Mouse (Mus musculus) MEL (cell line): ENCODE measurements around the gene Cenpn. TPM values are rescaled to one million over a fixed set of nuclear protein-coding genes. Genes with fewer than 3 reads are reported as not detected.

Experiments
- DNase-seq: peaks from one replicate; pipeline ENCODE4 v3.0.0; 2011; ENCODE audit warnings: low read depth, low spot score
- H3K27ac ChIP-seq: 2 replicates; pipeline ENCODE4 v1.5.1; 2012; ENCODE audit warnings: low read depth, mild to moderate bottlenecking, control low read depth, low read length, moderate library complexity; ENCODE audit not compliant: control insufficient read depth
- H3K27me3 ChIP-seq, 2 experiments: fragments of 150-350 bp in 1 of 2; sonication (generic) in 1 of 2; 2 replicates each; pipeline ENCODE4 v1.6.1; 2012; ENCODE audit warnings: low read length in 2 of 2, mild to moderate bottlenecking in 2 of 2, improper control_type of control experiment in 1 of 2, moderate library complexity in 1 of 2; ENCODE audit not compliant: insufficient read depth in 2 of 2, control insufficient read depth in 1 of 2
- H3K36me3 ChIP-seq, 2 experiments: 2 replicates each; pipeline ENCODE4 v1.6.1; 2012 to 2014; ENCODE audit warnings: low read length in 2 of 2, improper control_type of control experiment in 1 of 2, inconsistent platforms in 1 of 2, mild to moderate bottlenecking in 1 of 2; ENCODE audit not compliant: insufficient read depth in 2 of 2, control insufficient read depth in 1 of 2
- H3K4me1 ChIP-seq, 2 experiments: fragments of 150-350 bp in 1 of 2; sonication (generic) in 1 of 2; 2 replicates each; pipeline ENCODE4 v1.6.1; 2012; ENCODE audit warnings: low read length in 2 of 2, improper control_type of control experiment in 1 of 2, mild to moderate bottlenecking in 1 of 2; ENCODE audit not compliant: insufficient read depth in 2 of 2, control insufficient read depth in 1 of 2
- H3K4me3 ChIP-seq, 2 experiments: fragments of 150-350 bp in 1 of 2; sonication (generic) in 1 of 2; 2 replicates each; pipeline ENCODE4 v1.5.1; 2012; ENCODE audit warnings: low read depth in 2 of 2, low read length in 2 of 2, mild to moderate bottlenecking in 2 of 2, moderate library complexity in 2 of 2, control low read depth in 1 of 2, improper control_type of control experiment in 1 of 2; ENCODE audit not compliant: control insufficient read depth in 1 of 2, insufficient read depth in 1 of 2
- H3K79me2 ChIP-seq: 2 replicates; pipeline ENCODE4 v1.6.1; 2012; ENCODE audit warnings: mild to moderate bottlenecking, low read length, moderate library complexity; ENCODE audit not compliant: control insufficient read depth, poor library complexity, insufficient read depth
- H3K9ac ChIP-seq: 2 replicates; pipeline ENCODE4 v1.6.1; 2012; ENCODE audit warnings: low read depth, mild to moderate bottlenecking, control low read depth, low read length, moderate library complexity; ENCODE audit not compliant: control insufficient read depth, poor library complexity, severe bottlenecking
- H3K9me3 ChIP-seq: fragments of 150-350 bp; sonication (generic); replicated peaks from 2 replicates; pipeline ENCODE4 v1.6.1; 2012; ENCODE audit warnings: mild to moderate bottlenecking, low read length, improper control_type of control experiment, moderate library complexity; ENCODE audit not compliant: insufficient read depth
- CHD1 ChIP-seq: IDR thresholded peaks from 2 replicates; pipeline ENCODE4 v1.6.1; 2012; ENCODE audit warnings: low read depth, mild to moderate bottlenecking, inconsistent platforms, low read length, improper control_type of control experiment
- CHD2 ChIP-seq: IDR thresholded peaks from 2 replicates; pipeline ENCODE4 v1.6.1; 2011; ENCODE audit warnings: low read length, improper control_type of control experiment
- CTCF ChIP-seq, 3 experiments: IDR thresholded peaks in 2 of 3; conservative IDR thresholded peaks in 1 of 3; 2 replicates each; pipeline ENCODE4 v1.5.1; 2011 to 2012; ENCODE audit warnings: low read length in 3 of 3, low read depth in 2 of 3, mild to moderate bottlenecking in 2 of 3, improper control_type of control experiment in 1 of 3, inconsistent platforms in 1 of 3, mixed read lengths in 1 of 3, moderate library complexity in 1 of 3; ENCODE audit not compliant: control insufficient read depth in 1 of 3, insufficient read depth in 1 of 3, poor library complexity in 1 of 3, severe bottlenecking in 1 of 3
- E2F4 ChIP-seq: IDR thresholded peaks from 2 replicates; pipeline ENCODE4 v1.6.1; 2011; ENCODE audit warnings: low read depth, low read length, improper control_type of control experiment, borderline replicate concordance
- ELF1 ChIP-seq: IDR thresholded peaks from 2 replicates; pipeline ENCODE4 v1.6.1; 2014; ENCODE audit warnings: low read depth, mild to moderate bottlenecking, inconsistent platforms, low read length, improper control_type of control experiment, moderate library complexity
- EP300 ChIP-seq, 2 experiments: IDR thresholded peaks; 2 replicates each; pipeline ENCODE4 v1.6.1; 2011; ENCODE audit warnings: improper control_type of control experiment in 2 of 2, low read length in 2 of 2, low read depth in 1 of 2, mild to moderate bottlenecking in 1 of 2
- GABPA ChIP-seq: IDR thresholded peaks from 2 replicates; pipeline ENCODE4 v1.6.1; 2012; ENCODE audit warnings: low read depth, mild to moderate bottlenecking, inconsistent platforms, low read length, improper control_type of control experiment, moderate library complexity
- HCFC1 ChIP-seq: IDR thresholded peaks from 2 replicates; pipeline ENCODE4 v1.6.1; 2012; ENCODE audit warnings: low read depth, mild to moderate bottlenecking, inconsistent platforms, low read length, improper control_type of control experiment, moderate library complexity
- JUND ChIP-seq: IDR thresholded peaks from 2 replicates; pipeline ENCODE4 v1.6.1; 2011; ENCODE audit warnings: low read depth, mild to moderate bottlenecking, improper control_type of control experiment, low read length
- MAX ChIP-seq: IDR thresholded peaks from 2 replicates; pipeline ENCODE4 v1.6.1; 2011; ENCODE audit warnings: low read length, improper control_type of control experiment
- MAZ ChIP-seq: IDR thresholded peaks from 2 replicates; pipeline ENCODE4 v1.6.1; 2012; ENCODE audit warnings: low read depth, mild to moderate bottlenecking, inconsistent platforms, low read length, improper control_type of control experiment
- MYC ChIP-seq: IDR thresholded peaks from 2 replicates; pipeline ENCODE4 v1.6.1; 2011; ENCODE audit warnings: low read depth, mild to moderate bottlenecking, low read length, improper control_type of control experiment, moderate library complexity
- NELFE ChIP-seq: IDR thresholded peaks from 2 replicates; pipeline ENCODE4 v1.6.1; 2011; ENCODE audit warnings: low read depth, low read length, improper control_type of control experiment
- POLR2AphosphoS2 ChIP-seq: IDR thresholded peaks from 2 replicates; pipeline ENCODE4 v1.6.1; 2011; ENCODE audit warnings: low read length, improper control_type of control experiment
- RAD21 ChIP-seq: IDR thresholded peaks from 2 replicates; pipeline ENCODE4 v1.6.1; 2011; ENCODE audit warnings: mild to moderate bottlenecking, low read depth, low read length, improper control_type of control experiment
- SMC3 ChIP-seq: IDR thresholded peaks from 2 replicates; pipeline ENCODE4 v1.6.1; 2011; ENCODE audit warnings: low read depth, low read length, improper control_type of control experiment
- TBP ChIP-seq: IDR thresholded peaks from 2 replicates; pipeline ENCODE4 v1.8.0; 2011; ENCODE audit warnings: low read depth, low read length, improper control_type of control experiment
- TCF12 ChIP-seq: IDR thresholded peaks from 2 replicates; pipeline ENCODE4 v1.6.1; 2014; ENCODE audit warnings: low read depth, mild to moderate bottlenecking, inconsistent platforms, low read length, improper control_type of control experiment, moderate library complexity
- USF1 ChIP-seq: IDR thresholded peaks from 2 replicates; pipeline ENCODE4 v1.6.1; 2014; ENCODE audit warnings: low read depth, mild to moderate bottlenecking, inconsistent platforms, low read length, improper control_type of control experiment, moderate library complexity
- USF2 ChIP-seq, 2 experiments: IDR thresholded peaks; 2 replicates each; pipeline ENCODE4 v1.6.1; 2011 to 2012; ENCODE audit warnings: improper control_type of control experiment in 2 of 2, low read length in 2 of 2, borderline replicate concordance in 1 of 2, inconsistent platforms in 1 of 2, low read depth in 1 of 2, mild to moderate bottlenecking in 1 of 2; ENCODE audit not compliant: insufficient read depth in 1 of 2
- ZNF384 ChIP-seq: IDR thresholded peaks from 2 replicates; pipeline ENCODE4 v1.6.1; 2012; ENCODE audit warnings: low read depth, mild to moderate bottlenecking, inconsistent platforms, low read length, improper control_type of control experiment
- polyA plus RNA-seq, 2 experiments: library from polyadenylated mRNA; stranded (reverse) in 1 of 2; unstranded in 1 of 2; fragments of >175 nt in 1 of 2; fragments of >200 nt in 1 of 2; gene quantifications; 2 replicates each; pipeline versions ENCODE4 v1.2.1 to v1.2.4; 2012; ENCODE audit warnings: low replicate concordance in 2 of 2, low read depth in 1 of 2; ENCODE audit not compliant: insufficient read length in 2 of 2, insufficient read depth in 1 of 2, missing spikeins in 1 of 2
- total RNA-seq: library from RNA; depleted of rRNA; stranded (reverse); fragments of 300-350 nt; gene quantifications from 2 replicates; pipeline ENCODE4 v1.2.3, GENCODE M21; 2012

Cenpn gene
- total and polyA plus RNA-seq, 3 experiments: 41.8 to 59.5 TPM; not detected in 1

DNA sequence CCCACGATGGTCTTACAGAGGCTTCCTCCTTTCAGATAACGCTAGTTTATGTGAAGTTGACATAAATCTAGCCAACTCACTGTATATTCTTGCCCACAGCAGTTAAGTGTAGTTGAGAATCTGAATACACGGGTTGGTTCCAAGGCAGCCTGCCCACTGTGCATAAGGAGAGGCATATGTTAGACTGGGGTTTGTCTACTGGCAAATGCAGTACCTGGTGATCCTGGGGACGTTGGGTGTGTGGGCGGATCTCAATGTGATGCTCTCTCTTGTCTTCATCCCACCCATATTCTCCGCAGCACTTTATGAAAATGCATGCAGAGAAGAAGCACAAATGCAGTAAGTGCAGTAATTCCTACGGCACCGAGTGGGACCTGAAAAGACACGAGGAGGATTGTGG lies 32.9 kb downstream of the Cenpn start:
- H3K27me3 ChIP-seq: no peaks in the 10 kb centered on the region
- no peak for TF ChIP-seq JUND
- H3K4me3 ChIP-seq: no peak overlapping the region
- H3K79me2 ChIP-seq: peaks cover 6% of the 10 kb centered on the region
- no peak overlapping the region for H3K9ac ChIP-seq
- no peaks in the 10 kb centered on the region for H3K9me3 ChIP-seq
- H3K4me1 ChIP-seq: peaks cover 0 to 3% of the 10 kb centered on the region in 2 experiments; a peak in 1 of 4 replicates
- H3K36me3 ChIP-seq: peaks cover 0 to 2% of the 10 kb centered on the region in 2 experiments; a peak in 3 of 4 replicates
- no peak overlapping the region for H3K27ac ChIP-seq
- peak; percentile 14 for DNase-seq

DNA sequence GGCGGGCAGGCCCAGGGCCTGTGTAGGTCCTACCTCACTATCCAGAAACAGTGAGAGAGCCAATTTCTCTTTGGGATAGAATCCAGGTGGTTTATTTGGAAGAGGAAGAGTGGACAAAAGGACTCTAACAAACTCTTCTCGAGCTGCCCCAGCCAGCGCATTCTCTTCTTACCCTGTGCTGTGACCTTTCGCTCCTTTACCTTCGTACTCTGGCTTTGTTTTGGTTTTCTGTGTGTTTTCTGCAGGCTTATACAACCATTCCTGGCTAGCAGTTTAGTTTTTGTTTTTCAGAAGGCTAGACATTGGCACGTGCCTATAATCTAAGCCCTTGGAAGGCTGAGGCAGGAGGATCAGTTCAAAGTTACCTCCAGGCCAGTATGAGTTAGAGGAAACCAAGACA lies 48.0 kb downstream of the Cenpn start:
- Histone ChIP-seq H3K27me3 (no peaks in the 10 kb centered on the region), H3K36me3 (no peaks in the 10 kb centered on the region), H3K9ac (no peak overlapping the region), H3K4me1 (no peaks in the 10 kb centered on the region), H3K79me2 (no peaks in the 10 kb centered on the region), H3K4me3 (no peak overlapping the region), H3K9me3 (no peaks in the 10 kb centered on the region)
- no peak for DNase-seq
- TF ChIP-seq TBP: no peak
- no peak for TF ChIP-seq RAD21
- no peak for TF ChIP-seq SMC3
- TF ChIP-seq CTCF (IDR thresholded peaks at IDR 0.05 in 2 of 3, conservative IDR thresholded peaks at IDR 0.05 in 1 of 3; ENCODE audit: control insufficient read depth in 1 of 3, insufficient read depth in 1 of 3, low read depth in 2 of 3, low read length in 3 of 3, poor library complexity in 1 of 3, severe bottlenecking in 1 of 3): no peak
- TF ChIP-seq CHD2: no peak
- TF ChIP-seq ELF1: no peak
- no peak for TF ChIP-seq USF2 (IDR thresholded peaks at IDR 0.05; ENCODE audit: borderline replicate concordance in 1 of 2, insufficient read depth in 1 of 2, low read depth in 1 of 2, low read length in 2 of 2)
- TF ChIP-seq GABPA: no peak
- TF ChIP-seq, all 39 proteins: peak for 0
- no peak overlapping the region for H3K27ac ChIP-seq

DNA sequence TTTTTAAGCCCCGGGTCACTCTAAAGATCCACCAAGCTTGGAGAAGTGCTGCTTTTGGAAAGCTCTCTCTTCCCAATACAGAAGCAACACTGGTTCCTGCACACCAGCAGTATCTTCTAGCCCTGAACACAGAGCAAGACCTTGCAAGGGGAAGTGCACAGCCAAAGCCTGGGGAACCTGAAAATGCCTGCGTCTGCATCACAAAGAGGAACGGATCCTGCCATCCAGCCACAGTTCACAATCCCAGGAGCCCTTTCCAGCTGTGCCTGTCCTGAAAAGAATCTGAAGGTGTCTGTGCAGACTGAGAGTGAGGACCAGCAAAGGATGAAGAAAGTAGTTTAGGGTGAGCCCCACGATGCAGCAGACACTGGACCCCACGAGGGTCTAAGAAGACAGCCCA lies 53.5 kb downstream of the Cenpn start:
- no peak overlapping the region for H3K27ac ChIP-seq
- H3K4me3 ChIP-seq: no peak overlapping the region

More for the DNA sequence above, 53.5 kb downstream of the Cenpn start:
- no peaks in the 10 kb centered on the region for H3K79me2 ChIP-seq
- H3K9me3 ChIP-seq: no peaks in the 10 kb centered on the region
- no peaks in the 10 kb centered on the region for H3K27me3 ChIP-seq
- H3K9ac ChIP-seq: no peak overlapping the region
- no peak for TF ChIP-seq MAX
- TF ChIP-seq E2F4: no peak
- TF ChIP-seq USF1: no peak
- no peak for TF ChIP-seq CHD1
- no peak for TF ChIP-seq POLR2AphosphoS2
- no peak for TF ChIP-seq GABPA
- no peak for TF ChIP-seq MYC
- TF ChIP-seq EP300 (IDR thresholded peaks at IDR 0.05; ENCODE audit: low read depth in 1 of 2, low read length in 2 of 2): no peak
- TF ChIP-seq CTCF (IDR thresholded peaks at IDR 0.05 in 2 of 3, conservative IDR thresholded peaks at IDR 0.05 in 1 of 3; ENCODE audit: control insufficient read depth in 1 of 3, insufficient read depth in 1 of 3, low read depth in 2 of 3, low read length in 3 of 3, poor library complexity in 1 of 3, severe bottlenecking in 1 of 3): no peak
- TF ChIP-seq NELFE: no peak
- no peak for TF ChIP-seq JUND
- no peak for TF ChIP-seq MAZ
- TF ChIP-seq USF2 (IDR thresholded peaks at IDR 0.05; ENCODE audit: borderline replicate concordance in 1 of 2, insufficient read depth in 1 of 2, low read depth in 1 of 2, low read length in 2 of 2): no peak
- no peak for TF ChIP-seq TBP
- TF ChIP-seq HCFC1: no peak
- no peak for TF ChIP-seq SMC3
- no peak for TF ChIP-seq TCF12
- TF ChIP-seq ZNF384: no peak
- no peaks in the 10 kb centered on the region for H3K36me3 ChIP-seq
- H3K4me1 ChIP-seq: no peaks in the 10 kb centered on the region; a peak in 1 of 4 replicates
- DNase-seq: no peak
